Mouse (Mus musculus): Measurements from ENCODE around the gene Gjd3.

GRCm38 (mm10) chr11:98954373-98954772 lies 28.4 kb downstream of the Gjd3 start:
- TF ChIP-seq CTCF (IDR thresholded peaks at IDR 0.05; ENCODE audit: low read depth) (peak; percentile 79), EP300 (optimal IDR thresholded peaks at IDR 0.05) (no peak)

Measured in stomach, postnatal 0 days (tissue).